In genomic region chr11:73024236-73024904, GRCm38 (mm10) we compare ENCODE assay signal across 8 mouse cellular contexts. TPM values are rescaled to one million over a fixed set of nuclear protein-coding genes. Genes with fewer than 3 reads are reported as not detected.
DNase-seq lines count a peak whose midpoint lies in the region; ATAC-seq and TF ChIP-seq lines count a peak whose summit lies in the region.

No protein-coding gene starts in this region.

- no peaks in the 10 kb centered on the region for H3K9me3 ChIP-seq in kidney, embryonic 14.5 days (ENCODE audit: control insufficient read depth, low read length)
- no peaks in the 10 kb centered on the region for H3K9me3 ChIP-seq in forebrain, embryonic 10.5 days

- peaks cover 15% of the 10 kb centered on the region for H3K27me3 ChIP-seq in kidney, embryonic 14.5 days (ENCODE audit: control insufficient read depth, insufficient read depth, low read length)
- H3K27me3 ChIP-seq in forebrain, embryonic 10.5 days (ENCODE audit: poor library complexity, severe bottlenecking), result peaks cover 56% of the 10 kb centered on the region

- TF ChIP-seq POLR2A in brain, embryonic 14.5 days (IDR thresholded peaks at IDR 0.05; ENCODE audit: borderline replicate concordance, extremely low read depth, insufficient read depth, insufficient read length, poor library complexity, severe bottlenecking), result no peak

- H3K4me1 ChIP-seq in kidney, embryonic 14.5 days (ENCODE audit: control insufficient read depth, insufficient read depth, low read length), result 0 out of 2 replicates have a peak, but pooled peaks cover 16% of the 10 kb centered on the region
- H3K4me1 ChIP-seq in forebrain, embryonic 10.5 days, result peaks cover 31% of the 10 kb centered on the region

- ATAC-seq in kidney, embryonic 14.5 days (ENCODE audit: low FRiP score, low TSS enrichment), result no peak

- no peak overlapping the region; the same call in 1 of the 2 replicates for H3K4me2 ChIP-seq in kidney, embryonic 14.5 days (replicated peaks; ENCODE audit: low read depth, low read length)

- no peak for TF ChIP-seq CTCF in brain, embryonic 14.5 days (IDR thresholded peaks at IDR 0.05; ENCODE audit: borderline replicate concordance, extremely low read depth, insufficient read depth, insufficient read length)

- no peaks in the 10 kb centered on the region for H3K36me3 ChIP-seq in kidney, embryonic 14.5 days (ENCODE audit: control insufficient read depth, insufficient read depth, low read length)
- H3K36me3 ChIP-seq in forebrain, embryonic 10.5 days (replicated peaks), result no peaks in the 10 kb centered on the region

- H3K27ac ChIP-seq in kidney, embryonic 14.5 days (ENCODE audit: low read depth, low read length), result peak overlapping the region; percentile 7; the same call in 1 of the 2 replicates
- no peak overlapping the region for H3K27ac ChIP-seq in forebrain, embryonic 10.5 days

- H3K4me3 ChIP-seq in kidney, embryonic 14.5 days (ENCODE audit: low read length), result no peak overlapping the region
- no peak overlapping the region for H3K4me3 ChIP-seq in forebrain, embryonic 10.5 days

- DNase-seq in adrenal gland, postnatal 14 days, result peak; percentile 43
- no peak for DNase-seq in adrenal gland, adult 8-10 months
- DNase-seq in brain, embryonic 14.5 days (ENCODE audit: low read depth), result peak; percentile 5
- peak; percentile 31 for DNase-seq in lung, postnatal 14 days
- no peak for DNase-seq in forebrain, embryonic 10.5 days (ENCODE audit: extremely low spot score, low spot score)
- no peak for DNase-seq in right cerebral cortex, postnatal 25 days
- DNase-seq in cerebellum, adult 11 months, result no peak

- 55% methylated on average over 7 of the region's 7 CpGs for WGBS in kidney, embryonic 14.5 days
- WGBS in forebrain, embryonic 10.5 days, result 66% methylated on average over 7 of the region's 7 CpGs

- no peak overlapping the region for H3K9ac ChIP-seq in kidney, embryonic 14.5 days (ENCODE audit: low read depth, low read length)

RNA-seq across cellular contexts. Expression of gene Camkk1, which starts 5.6 kb away (rescaled TPM):
- total RNA-seq in adrenal gland, postnatal 14 days (2021), result 1.3 and 1.5 TPM in 2 replicates
- 10 to 100 TPM in 2 of 4 experiments, 1 to 10 TPM in 2; 4.9 to 16.6 (median 10.8) TPM for total RNA-seq in adrenal gland, adult 8-10 months (2022)
- polyA plus RNA-seq in brain, embryonic 14.5 days (2012; rRNA removed), result 18.7 and 20.9 TPM in 2 replicates
- polyA plus RNA-seq in kidney, embryonic 14.5 days (2014; fragmentation: Nextera tagmentation; extraction: Ambion mirVana), result 2.2 and 2.8 TPM in 2 replicates
- 4.6 and 5.4 TPM in 2 replicates for polyA plus RNA-seq in forebrain, embryonic 10.5 days (2016; fragmentation: Nextera tagmentation; extraction: Ambion mirVana)

RNA-seq across cellular contexts. Expression of gene Ncbp3, which starts 23.2 kb away (rescaled TPM):
- 9.2 and 10.9 TPM in 2 replicates for total RNA-seq in adrenal gland, postnatal 14 days (2021)
- total RNA-seq in adrenal gland, adult 8-10 months (2022), result 10 to 100 TPM; 11.7 to 19.3 (median 14.4) TPM
- 5.5 and 8.3 TPM in 2 replicates for polyA plus RNA-seq in brain, embryonic 14.5 days (2012; rRNA removed)
- polyA plus RNA-seq in kidney, embryonic 14.5 days (2014; fragmentation: Nextera tagmentation; extraction: Ambion mirVana), result 8.7 and 12.9 TPM in 2 replicates
- 12.1 and 13.9 TPM in 2 replicates for polyA plus RNA-seq in forebrain, embryonic 10.5 days (2016; fragmentation: Nextera tagmentation; extraction: Ambion mirVana)

RNA-seq across cellular contexts. Expression of gene P2rx1, which starts 25.5 kb away (rescaled TPM):
- 0.98 and 1.2 TPM in 2 replicates for total RNA-seq in adrenal gland, postnatal 14 days (2021)
- total RNA-seq in adrenal gland, adult 8-10 months (2022), result under 1 TPM; 0.38 to 0.66 (median 0.46) TPM
- polyA plus RNA-seq in brain, embryonic 14.5 days (2012; rRNA removed), result 0.35 and 0.49 TPM in 2 replicates
- polyA plus RNA-seq in kidney, embryonic 14.5 days (2014; fragmentation: Nextera tagmentation; extraction: Ambion mirVana), result 0.61 and 0.76 TPM in 2 replicates
- 1.4 TPM in 2 replicates for polyA plus RNA-seq in forebrain, embryonic 10.5 days (2016; fragmentation: Nextera tagmentation; extraction: Ambion mirVana)

Comparison
In these comparisons a context has a peak if more than half of its experiments do, and no peak if none do; other contexts are left out.
1. DNase-seq: peak in adrenal gland, postnatal 14 days (single experiment), brain, embryonic 14.5 days (single experiment) and lung, postnatal 14 days (single experiment); none in adrenal gland, adult 8-10 months (single experiment), forebrain, embryonic 10.5 days (single experiment), right cerebral cortex, postnatal 25 days (single experiment) and cerebellum, adult 11 months (single experiment).